Mouse (Mus musculus) gastrocnemius, postnatal 10 days (tissue): ENCODE measurements around the gene Ccdc157. TPM values are rescaled to one million over a fixed set of nuclear protein-coding genes. Genes with fewer than 3 reads are reported as not detected.
"Not testable (repeated sequence)": the region's sequence is repeated elsewhere in the genome, so short reads cannot be mapped to it uniquely, and the experiment has no call there.

Experiments used
- DNase-seq: peaks from one replicate; pipeline ENCODE4 v3.0.0; 2021; ENCODE audit warnings: mixed read lengths
- total RNA-seq, 2 experiments: library from RNA; stranded (reverse); gene quantifications; 2 replicates each; pipeline ENCODE4 v1.2.3; 2021

The Ccdc157 gene
- total RNA-seq, 2 experiments from 2014 or later: 5.9 to 8.8 TPM

DNA sequence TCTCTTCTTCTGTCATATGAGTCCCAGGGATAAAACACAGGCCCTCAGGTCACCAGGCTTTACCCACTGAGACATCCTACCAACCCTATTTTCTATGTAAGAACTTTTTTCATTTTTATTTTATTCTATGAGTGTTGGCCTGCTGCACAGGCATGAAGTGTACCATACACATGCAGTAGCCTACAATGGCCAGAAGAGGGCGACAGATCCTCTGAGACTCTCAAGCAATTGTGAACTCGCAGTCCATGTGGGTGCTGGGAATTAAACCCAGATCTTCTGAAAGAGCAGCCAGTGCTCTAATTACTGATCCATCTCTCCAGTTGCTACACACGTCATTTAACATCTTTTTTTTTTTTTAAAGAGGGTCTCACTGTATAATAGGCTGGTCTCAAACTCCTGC is 26.6 kb downstream of the Ccdc157 start:
- DNase-seq: no peak

- DNase-seq: not testable (repeated sequence)
These were observed 31.6 kb downstream of the Ccdc157 start for GRCm38 (mm10) chr11:4128461-4128860.

DNA sequence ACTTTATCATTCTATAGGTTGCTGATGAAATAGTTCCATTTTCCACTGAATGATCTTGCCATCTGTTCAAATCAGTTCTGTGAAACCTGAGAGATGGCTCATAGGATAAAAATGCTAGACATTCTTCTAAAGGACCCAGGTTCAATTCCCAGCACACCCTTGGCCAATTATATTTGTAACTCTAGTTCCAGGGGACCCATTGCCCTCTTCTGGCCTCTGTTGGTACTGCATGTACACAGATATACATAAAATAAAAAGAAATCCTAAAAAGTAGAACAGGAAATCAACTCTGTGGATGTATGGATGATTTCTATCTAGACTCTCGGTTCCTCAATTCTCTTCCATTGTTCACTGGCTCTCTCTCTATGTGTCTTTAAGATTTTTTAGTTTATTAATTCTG is 33.0 kb downstream of the Ccdc157 start:
- no peak for DNase-seq

DNA sequence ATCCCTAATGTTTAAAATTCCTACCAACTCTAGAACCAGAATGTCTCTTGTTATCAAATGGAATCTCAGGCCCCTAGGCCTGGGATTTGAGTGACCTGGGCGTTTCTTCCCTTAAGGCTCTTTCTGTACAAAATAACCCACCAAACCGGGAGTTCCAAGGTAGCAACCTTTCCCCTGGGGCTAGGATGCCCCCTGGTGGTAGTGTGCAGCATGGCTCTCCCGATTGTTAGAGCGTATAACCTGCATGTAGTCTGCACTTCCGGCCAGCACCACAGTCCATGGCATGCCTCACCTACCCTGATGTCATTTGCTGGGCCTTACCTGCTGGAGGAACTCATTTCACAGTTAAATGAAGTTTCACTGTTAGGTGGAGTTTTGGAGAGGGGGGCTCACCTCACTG is 36.2 kb downstream of the Ccdc157 start:
- no peak for DNase-seq

GRCm38 (mm10) chr11:4122742-4123579 is 37.1 kb downstream of the Ccdc157 start, which contains the start of gene Sec14l2:
Gene Sec14l2 (minus strand): TSS chr11:4123415.
- no peak for DNase-seq

- no peak for DNase-seq
These were observed 37.9 kb downstream of the Ccdc157 start for GRCm38 (mm10) chr11:4122226-4122625.

DNA sequence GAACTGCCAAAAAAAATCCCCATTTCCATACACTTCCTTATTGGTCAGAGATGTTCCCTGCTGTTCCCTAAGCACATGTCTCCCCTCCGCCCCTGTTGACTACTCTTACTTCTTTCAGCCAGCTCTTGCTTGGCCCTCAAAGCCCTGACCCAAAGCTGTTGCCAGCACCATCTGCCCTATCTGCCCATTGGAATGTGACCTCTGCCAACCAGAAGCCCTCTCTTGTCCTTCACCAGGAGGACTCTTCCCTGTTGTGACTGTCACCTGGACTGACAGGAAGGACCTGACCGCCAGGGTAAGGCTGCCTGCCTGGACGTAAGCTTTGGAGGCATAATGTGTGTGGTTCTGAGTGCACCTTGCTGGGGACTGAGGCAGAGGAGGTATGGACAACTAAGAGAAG is 38.4 kb downstream of the Ccdc157 start:
- no peak for DNase-seq

DNA sequence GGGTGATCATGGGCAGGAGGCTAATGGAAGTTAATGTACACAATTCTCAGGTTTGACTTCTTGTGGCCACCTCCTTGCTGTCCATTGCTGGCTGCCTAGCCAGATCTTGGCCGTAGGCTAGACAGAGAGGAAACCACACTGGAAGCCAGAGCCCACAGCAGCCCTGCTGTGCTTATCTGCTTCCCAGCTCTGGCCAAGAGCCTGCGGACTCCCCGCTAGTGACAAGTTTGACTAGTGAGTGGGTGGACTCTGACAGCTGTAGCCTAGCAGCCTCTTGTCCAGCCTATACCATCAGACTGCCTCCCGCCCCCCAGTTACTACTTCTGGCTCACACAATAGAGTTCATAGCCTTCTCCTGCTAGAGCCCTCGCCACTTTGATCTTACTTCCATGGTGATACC is 40.5 kb downstream of the Ccdc157 start:
- DNase-seq: no peak

- DNase-seq: peak; percentile 62
These were observed 41.8 kb downstream of the Ccdc157 start for GRCm38 (mm10) chr11:4118081-4118921.

DNA sequence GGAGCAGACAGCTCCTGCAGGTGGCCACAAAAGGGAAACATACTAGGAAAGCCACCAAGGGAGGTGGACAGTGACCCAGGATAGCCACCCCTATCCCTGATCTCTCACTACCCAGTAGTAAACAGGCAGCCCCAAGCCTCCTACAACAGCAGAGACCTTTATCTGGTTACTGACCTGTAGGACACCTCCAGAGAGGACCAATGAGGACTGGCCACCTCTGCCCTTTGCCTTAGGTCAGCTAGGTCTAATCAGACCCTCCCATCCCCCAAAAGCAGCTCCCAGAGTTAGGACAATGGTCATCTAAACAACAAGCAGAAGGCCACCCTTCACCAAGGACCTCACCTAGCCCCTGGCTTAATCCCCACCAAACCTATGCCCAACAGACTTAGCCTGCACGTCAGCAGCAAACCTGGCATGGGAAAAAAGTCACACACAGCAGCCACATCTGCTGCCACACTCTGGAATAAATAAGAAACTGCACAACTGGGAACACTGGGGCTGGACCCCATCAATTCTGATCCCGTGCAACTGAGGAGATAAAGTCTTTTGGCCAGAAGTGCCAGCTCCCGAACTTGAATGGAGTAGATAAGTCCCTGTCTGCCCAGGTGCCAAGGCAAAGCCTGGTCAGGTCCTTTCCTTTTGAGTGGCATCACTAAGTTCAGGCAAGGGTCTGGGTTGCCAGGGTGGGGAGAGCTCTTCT is 42.6 kb downstream of the Ccdc157 start:
- no peak for DNase-seq

DNA sequence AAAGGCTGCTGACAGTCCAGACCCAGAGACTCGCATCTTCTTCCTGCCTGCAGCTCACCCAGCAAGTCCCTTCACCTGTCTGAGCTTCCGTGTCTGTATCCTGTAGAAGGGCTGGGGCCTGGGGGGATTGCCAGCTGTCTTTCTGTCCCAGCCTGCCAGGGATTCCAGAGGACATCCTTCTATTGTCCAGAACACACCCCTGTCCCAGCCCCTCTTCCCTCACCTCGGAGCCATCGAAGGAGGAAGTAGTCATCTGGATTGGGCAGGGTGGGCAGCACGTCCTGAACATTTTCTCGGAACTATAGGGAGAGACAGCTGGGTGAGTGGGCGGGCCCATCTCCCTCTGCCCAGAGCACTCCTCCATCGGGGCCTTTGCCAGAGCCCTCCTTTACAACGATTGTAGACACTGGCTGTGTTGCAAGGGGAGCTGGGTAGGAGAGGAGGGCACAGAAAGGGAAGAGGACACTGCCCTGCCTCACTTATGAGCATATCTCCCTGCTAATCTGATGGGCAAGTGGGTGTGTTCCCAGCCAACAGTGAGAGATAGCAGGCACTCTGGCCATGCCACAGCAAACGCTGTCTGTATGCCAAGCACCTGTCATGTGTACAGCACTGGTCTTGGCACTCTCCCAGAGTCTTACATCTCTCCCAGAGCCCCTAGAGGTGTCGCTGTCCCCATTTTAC is 43.5 kb downstream of the Ccdc157 start:
- DNase-seq: no peak

- DNase-seq: no peak
These were observed 44.7 kb downstream of the Ccdc157 start for GRCm38 (mm10) chr11:4115407-4115806.

DNA sequence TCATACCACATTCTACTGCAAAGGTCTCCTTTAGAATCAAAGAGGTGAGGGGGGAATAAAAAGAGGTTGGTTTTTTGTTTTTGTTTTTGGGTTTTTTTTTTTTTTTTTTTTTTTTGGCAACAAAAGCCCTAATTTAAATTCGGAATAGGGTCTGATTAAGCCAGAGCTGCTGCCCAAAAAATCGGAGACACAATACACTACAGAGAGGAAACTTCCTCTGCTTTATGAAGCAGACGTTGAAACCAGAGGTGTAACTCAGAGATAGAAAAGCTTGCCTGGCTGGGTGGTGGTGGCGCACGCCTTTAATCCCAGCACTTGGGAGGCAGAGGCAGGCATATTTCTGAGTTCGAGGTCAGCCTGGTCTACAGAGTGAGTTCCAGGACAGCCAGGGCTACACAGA is 45.6 kb downstream of the Ccdc157 start:
- DNase-seq: not testable (repeated sequence)

DNA sequence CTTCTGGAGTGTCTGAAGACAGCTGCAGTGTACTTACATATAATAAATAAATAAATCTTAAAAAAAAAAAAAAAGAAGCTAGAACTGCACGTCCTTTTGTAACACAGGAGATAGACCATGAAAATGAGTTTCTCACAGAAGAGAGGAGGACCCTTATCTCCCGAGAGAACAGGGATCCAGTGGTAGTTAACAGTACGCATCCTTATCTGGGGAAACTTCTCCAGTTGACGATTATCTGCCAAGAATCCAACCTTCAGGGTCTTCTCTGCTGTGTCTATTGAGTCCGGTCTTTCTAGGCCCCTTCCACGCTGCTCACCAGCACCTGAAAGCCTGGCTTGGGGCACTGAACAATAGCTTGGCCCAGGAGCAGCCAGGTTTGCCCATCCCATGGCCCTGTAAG is 46.1 kb downstream of the Ccdc157 start:
- no peak for DNase-seq

- DNase-seq: no peak
These were observed 46.6 kb downstream of the Ccdc157 start for GRCm38 (mm10) chr11:4113496-4113895.

GRCm38 (mm10) chr11:4112861-4113260 is 47.2 kb downstream of the Ccdc157 start:
- no peak for DNase-seq

DNA sequence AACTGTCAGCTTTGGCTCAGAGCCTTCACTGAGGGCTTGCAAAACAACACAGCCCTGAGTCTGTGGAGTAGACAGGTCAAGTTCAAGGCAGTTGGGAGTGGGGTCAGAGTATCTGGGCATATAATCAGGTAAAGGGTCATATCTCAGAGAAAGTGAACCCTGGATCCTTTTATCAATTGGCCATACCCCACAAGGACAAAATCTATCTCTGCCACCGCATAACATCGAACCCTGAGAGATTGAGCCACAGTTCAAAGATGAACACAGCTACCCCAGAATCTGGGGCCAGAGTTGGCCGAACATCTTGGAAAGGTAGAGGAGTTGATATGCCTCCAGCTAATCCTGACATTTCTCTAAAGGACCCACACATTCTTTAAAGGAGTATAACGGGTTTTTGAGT is 48.1 kb downstream of the Ccdc157 start:
- DNase-seq: no peak

- DNase-seq: no peak
These were observed 51.4 kb downstream of the Ccdc157 start for GRCm38 (mm10) chr11:4108691-4109090.

GRCm38 (mm10) chr11:4107901-4108300 is 52.2 kb downstream of the Ccdc157 start:
- DNase-seq: not testable (repeated sequence)

- no peak for DNase-seq
These were observed 54.6 kb downstream of the Ccdc157 start for GRCm38 (mm10) chr11:4105444-4105843.

DNA sequence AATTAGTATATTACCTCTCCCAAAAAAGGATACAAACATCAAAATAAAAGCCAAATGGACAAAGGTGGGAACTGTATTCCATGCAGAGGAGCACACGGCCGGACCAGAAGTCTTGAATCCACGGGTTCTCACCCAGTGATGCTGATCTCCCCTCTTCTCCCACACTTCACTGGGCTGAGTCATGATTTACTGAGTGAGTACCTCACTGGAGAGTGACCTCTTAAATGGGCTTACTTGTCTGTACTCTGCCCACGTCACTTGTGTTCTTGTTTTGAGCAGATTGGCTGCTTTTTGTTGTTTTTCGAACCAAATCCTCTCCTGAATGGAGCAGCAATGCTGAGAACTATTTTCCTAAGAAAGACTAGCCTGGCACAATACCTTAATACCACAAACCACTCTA is 55.1 kb downstream of the Ccdc157 start:
- DNase-seq: no peak

- no peak for DNase-seq
These were observed 56.6 kb downstream of the Ccdc157 start for GRCm38 (mm10) chr11:4103522-4103921.
